In genomic region chr9:14277365-14277991, GRCm38 (mm10) we compare ENCODE assay signal across 8 mouse cellular contexts. TPM values are rescaled to one million over a fixed set of nuclear protein-coding genes. Genes with fewer than 3 reads are reported as not detected.
DNase-seq lines count a peak whose midpoint lies in the region; ATAC-seq and TF ChIP-seq lines count a peak whose summit lies in the region.

No protein-coding gene starts in this region.

- peaks cover 4% of the 10 kb centered on the region; the same call in 1 of the 2 replicates for H3K4me1 ChIP-seq in embryonic facial prominence, embryonic 11.5 days (ENCODE audit: control insufficient read depth, insufficient read depth, low read length)
- peaks cover 22% of the 10 kb centered on the region for H3K4me1 ChIP-seq in hindbrain, embryonic 14.5 days (replicated peaks; ENCODE audit: control insufficient read depth, insufficient read depth, low read length)
- peaks cover 10% of the 10 kb centered on the region for H3K4me1 ChIP-seq in liver, embryonic 16.5 days (ENCODE audit: control insufficient read depth, low read depth, low read length)
- no peaks in the 10 kb centered on the region for H3K4me1 ChIP-seq in stomach, postnatal 0 days (replicated peaks; ENCODE audit: control insufficient read depth, insufficient read depth)

- H3K27me3 ChIP-seq in embryonic facial prominence, embryonic 11.5 days (ENCODE audit: control insufficient read depth, insufficient read depth, low read length), result no peaks in the 10 kb centered on the region
- H3K27me3 ChIP-seq in hindbrain, embryonic 14.5 days (ENCODE audit: control insufficient read depth, insufficient read depth, low read length), result no peaks in the 10 kb centered on the region
- H3K27me3 ChIP-seq in liver, embryonic 16.5 days (ENCODE audit: control insufficient read depth, insufficient read depth, low read depth, low read length), result peaks cover 15% of the 10 kb centered on the region
- H3K27me3 ChIP-seq in stomach, postnatal 0 days (ENCODE audit: control insufficient read depth, insufficient read depth, low read length), result no peaks in the 10 kb centered on the region

- H3K4me3 ChIP-seq in embryonic facial prominence, embryonic 11.5 days (ENCODE audit: low read depth, low read length), result peak overlapping the region; percentile 67
- H3K4me3 ChIP-seq in hindbrain, embryonic 14.5 days (replicated peaks; ENCODE audit: low read length), result peak overlapping the region; percentile 95
- peak overlapping the region; percentile 70 for H3K4me3 ChIP-seq in liver, embryonic 16.5 days (ENCODE audit: low read depth, low read length)
- H3K4me3 ChIP-seq in stomach, postnatal 0 days (ENCODE audit: low read depth, low read length), result peak overlapping the region; percentile 90

- H3K4me2 ChIP-seq in embryonic facial prominence, embryonic 11.5 days (ENCODE audit: low read depth, low read length), result peak overlapping the region; percentile 44
- H3K4me2 ChIP-seq in hindbrain, embryonic 14.5 days (replicated peaks), result peak overlapping the region; percentile 51
- H3K4me2 ChIP-seq in liver, embryonic 16.5 days (ENCODE audit: low read depth, low read length), result peak overlapping the region; percentile 88
- peak overlapping the region; percentile 80 for H3K4me2 ChIP-seq in stomach, postnatal 0 days (replicated peaks; ENCODE audit: low read depth)

- TF ChIP-seq EP300 in stomach, postnatal 0 days (optimal IDR thresholded peaks at IDR 0.05), result no peak

- H3K36me3 ChIP-seq in embryonic facial prominence, embryonic 11.5 days (replicated peaks; ENCODE audit: control insufficient read depth, insufficient read depth, low read depth, low read length), result no peaks in the 10 kb centered on the region
- H3K36me3 ChIP-seq in hindbrain, embryonic 14.5 days (replicated peaks; ENCODE audit: control insufficient read depth, insufficient read depth), result no peaks in the 10 kb centered on the region
- no peaks in the 10 kb centered on the region for H3K36me3 ChIP-seq in liver, embryonic 16.5 days (ENCODE audit: control insufficient read depth, insufficient read depth)
- H3K36me3 ChIP-seq in stomach, postnatal 0 days (ENCODE audit: control insufficient read depth, insufficient read depth, low read length), result no peaks in the 10 kb centered on the region

- peak overlapping the region; percentile 76 for H3K9ac ChIP-seq in embryonic facial prominence, embryonic 11.5 days (replicated peaks; ENCODE audit: low read length)
- H3K9ac ChIP-seq in hindbrain, embryonic 14.5 days, result peak overlapping the region; percentile 92
- H3K9ac ChIP-seq in liver, embryonic 16.5 days (ENCODE audit: low read depth, low read length), result no peak overlapping the region
- peak overlapping the region; percentile 87 for H3K9ac ChIP-seq in stomach, postnatal 0 days (ENCODE audit: low read length)

- no peak for ATAC-seq in embryonic facial prominence, embryonic 11.5 days (replicated peaks; ENCODE audit: insufficient number of reproducible peaks, low FRiP score, low TSS enrichment, low read depth)
- ATAC-seq in hindbrain, embryonic 14.5 days (ENCODE audit: low FRiP score), result no peak
- no peak for ATAC-seq in liver, embryonic 16.5 days (ENCODE audit: low read depth)
- ATAC-seq in stomach, postnatal 0 days (ENCODE audit: low FRiP score, low TSS enrichment), result no peak

- WGBS in embryonic facial prominence, embryonic 11.5 days, result under 1% methylated on average over 7 of the region's 7 CpGs
- under 1% methylated on average over 7 of the region's 7 CpGs for WGBS in hindbrain, embryonic 14.5 days
- WGBS in liver, embryonic 16.5 days (ENCODE audit: insufficient replicate concordance), result 12% methylated on average over 7 of the region's 7 CpGs
- WGBS in stomach, postnatal 0 days, result under 1% methylated on average over 7 of the region's 7 CpGs

- H3K27ac ChIP-seq in embryonic facial prominence, embryonic 11.5 days (replicated peaks; ENCODE audit: low read depth, low read length), result peak overlapping the region; percentile 82; the same call in 1 of the 2 replicates
- H3K27ac ChIP-seq in hindbrain, embryonic 14.5 days, result peak overlapping the region; percentile 95
- H3K27ac ChIP-seq in liver, embryonic 16.5 days (ENCODE audit: low read length), result no peak overlapping the region
- peak overlapping the region; percentile 97 for H3K27ac ChIP-seq in stomach, postnatal 0 days (replicated peaks)

- H3K9me3 ChIP-seq in embryonic facial prominence, embryonic 11.5 days (replicated peaks; ENCODE audit: control insufficient read depth, low read length), result no peaks in the 10 kb centered on the region
- no peaks in the 10 kb centered on the region for H3K9me3 ChIP-seq in hindbrain, embryonic 14.5 days (ENCODE audit: control insufficient read depth, low read length)
- no peaks in the 10 kb centered on the region for H3K9me3 ChIP-seq in liver, embryonic 16.5 days (replicated peaks; ENCODE audit: control insufficient read depth, low read length)
- no peaks in the 10 kb centered on the region for H3K9me3 ChIP-seq in stomach, postnatal 0 days (ENCODE audit: control insufficient read depth, low read length)

- DNase-seq in ovary, postnatal 14 days (ENCODE audit: low spot score), result peak; percentile 8
- DNase-seq in ovary, postnatal 10 days (ENCODE audit: low spot score), result no peak
- peak; percentile 78 for DNase-seq in embryonic facial prominence, embryonic 11.5 days (ENCODE audit: low spot score)
- peak; percentile 61 for DNase-seq in hindbrain, embryonic 14.5 days (ENCODE audit: low spot score)
- no peak for DNase-seq in stomach, postnatal 0 days (ENCODE audit: low spot score)
- no peak for DNase-seq in right cerebral cortex, postnatal 36 days (ENCODE audit: low spot score in 2 of 2)
- DNase-seq in spleen, adult 12 weeks (ENCODE audit: low spot score), result no peak

- TF ChIP-seq CTCF in stomach, postnatal 0 days (IDR thresholded peaks at IDR 0.05; ENCODE audit: low read depth), result no peak

RNA-seq across cellular contexts. Expression of gene Sesn3, which starts 2.6 kb away (rescaled TPM):
- 27.5 and 27.6 TPM in 2 replicates for polyA plus RNA-seq in embryonic facial prominence, embryonic 11.5 days (2014; fragmentation: Nextera tagmentation; extraction: Ambion mirVana)
- polyA plus RNA-seq in hindbrain, embryonic 14.5 days (2014; fragmentation: Nextera tagmentation; extraction: Ambion mirVana), result 23.7 and 26.3 TPM in 2 replicates
- polyA plus RNA-seq in liver, embryonic 16.5 days (2015; fragmentation: Nextera tagmentation; extraction: Ambion mirVana), result 1.5 and 1.8 TPM in 2 replicates
- 6.6 and 8.2 TPM in 2 replicates for polyA plus RNA-seq in stomach, postnatal 0 days (2015; fragmentation: Nextera tagmentation; extraction: Ambion mirVana)

Comparison
In these comparisons a context has a peak if more than half of its experiments do, and no peak if none do; other contexts are left out.
1. DNase-seq: peak in ovary, postnatal 14 days (single experiment), embryonic facial prominence, embryonic 11.5 days (single experiment) and hindbrain, embryonic 14.5 days (single experiment); none in ovary, postnatal 10 days (single experiment), stomach, postnatal 0 days (single experiment), right cerebral cortex, postnatal 36 days (0 of 2) and spleen, adult 12 weeks (single experiment).
2. Peak in every context shown above with its lines, with median percentiles within 50 percentile points of each other: H3K4me2 ChIP-seq and H3K4me3 ChIP-seq.